Mouse (Mus musculus) liver, postnatal 0 days (tissue): ENCODE results near the gene Il11.

Experiments
- CTCF ChIP-seq: sonication (generic); IDR thresholded peaks from 2 replicates; pipeline ENCODE4 v1.5.1; 2016; ENCODE audit warnings: antibody characterized with exemption, low read depth
- EP300 ChIP-seq: IDR thresholded peaks from 2 replicates; pipeline ENCODE4 v1.6.1; 2016; ENCODE audit warnings: antibody characterized with exemption, low read depth, mild to moderate bottlenecking

- TF ChIP-seq CTCF (no peak), EP300 (no peak)
These were observed 30.6 kb upstream of the Il11 start for GRCm38 (mm10) chr7:4813105-4813791.
